Mouse (Mus musculus): ENCODE results near the gene Fam189a1. TPM values are rescaled to one million over a fixed set of nuclear protein-coding genes. Genes with fewer than 3 reads are reported as not detected.

The Fam189a1 gene
- polyA plus RNA-seq, 1 experiment = not detected

DNA sequence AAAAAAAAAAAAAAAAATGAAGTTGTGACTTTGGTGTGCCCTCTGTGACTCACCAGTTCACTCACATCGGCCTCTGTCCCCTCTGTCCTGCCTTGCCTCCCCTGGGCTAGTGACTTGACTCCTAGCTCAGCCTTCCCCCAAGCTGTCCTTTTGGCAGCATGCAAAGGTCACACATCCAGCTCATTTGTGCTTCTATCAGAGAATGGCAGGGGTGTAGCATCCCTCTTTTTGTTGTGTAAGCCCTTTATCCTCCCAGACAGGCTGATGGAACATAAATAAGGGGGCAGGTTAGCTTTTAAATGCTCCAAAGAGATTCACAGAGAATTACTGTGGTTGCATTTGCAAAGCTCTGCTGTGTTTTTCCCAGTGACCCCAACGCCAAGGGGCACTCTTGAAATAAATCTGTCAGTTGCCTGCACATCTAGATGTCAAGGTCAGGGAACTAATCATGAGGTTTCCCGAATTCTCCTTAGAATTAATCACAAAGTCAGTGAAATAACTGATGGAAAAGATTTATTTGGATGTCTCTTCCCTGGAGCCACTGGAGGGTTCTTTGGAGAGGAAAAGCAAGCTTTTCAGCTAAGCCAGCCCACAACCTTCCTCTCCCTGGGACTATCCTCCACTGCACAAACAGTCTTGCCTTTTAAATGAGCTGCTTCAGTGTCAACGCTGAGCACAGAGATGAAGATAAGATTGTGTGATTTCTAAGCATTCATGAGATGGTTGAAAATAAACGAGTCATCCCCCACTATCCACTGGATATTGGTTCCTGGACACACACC, 326.0 kb downstream of the Fam189a1 start:
- H3K4me3 ChIP-seq (ENCODE audit: insufficient read depth, low read length) = no peak overlapping the region
- TF ChIP-seq POLR2A (IDR thresholded peaks at IDR 0.05; ENCODE audit: borderline replicate concordance, low read depth, low read length) = no peak
- no peak for TF ChIP-seq CTCF (IDR thresholded peaks at IDR 0.05; ENCODE audit: low read depth, low read length)
- no peak overlapping the region for H3K27ac ChIP-seq (ENCODE audit: insufficient read depth, low read depth, low read length)
- H3K4me1 ChIP-seq (ENCODE audit: control insufficient read depth, insufficient read depth, low read length) = no peaks in the 10 kb centered on the region

DNA sequence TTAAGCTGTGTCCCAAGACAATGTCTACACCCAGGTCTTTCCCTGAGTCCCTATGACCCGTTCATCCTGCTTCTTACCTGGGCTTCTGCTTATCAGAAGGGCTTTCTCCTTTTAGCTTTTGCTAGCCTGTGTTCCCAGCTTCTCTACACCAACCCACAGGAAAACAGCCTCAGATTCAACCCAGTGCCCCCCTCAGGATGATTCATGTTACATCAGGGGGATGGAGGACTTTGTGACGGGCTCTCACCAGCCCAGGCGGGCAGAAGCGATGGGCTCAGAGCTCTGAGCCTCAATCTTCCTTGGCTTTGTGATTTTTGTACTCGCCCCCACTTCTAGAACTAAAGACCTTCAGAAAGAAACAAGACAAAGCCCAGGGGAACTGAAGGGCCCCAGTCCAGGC, 335.3 kb downstream of the Fam189a1 start:
- Histone ChIP-seq H3K4me3 (ENCODE audit: insufficient read depth, low read length) (no peak overlapping the region), H3K27ac (ENCODE audit: insufficient read depth, low read depth, low read length) (no peak overlapping the region), H3K4me1 (ENCODE audit: control insufficient read depth, insufficient read depth, low read length) (no peaks in the 10 kb centered on the region)
- TF ChIP-seq CTCF (IDR thresholded peaks at IDR 0.05; ENCODE audit: low read depth, low read length) (no peak), POLR2A (IDR thresholded peaks at IDR 0.05; ENCODE audit: borderline replicate concordance, low read depth, low read length) (no peak)

DNA sequence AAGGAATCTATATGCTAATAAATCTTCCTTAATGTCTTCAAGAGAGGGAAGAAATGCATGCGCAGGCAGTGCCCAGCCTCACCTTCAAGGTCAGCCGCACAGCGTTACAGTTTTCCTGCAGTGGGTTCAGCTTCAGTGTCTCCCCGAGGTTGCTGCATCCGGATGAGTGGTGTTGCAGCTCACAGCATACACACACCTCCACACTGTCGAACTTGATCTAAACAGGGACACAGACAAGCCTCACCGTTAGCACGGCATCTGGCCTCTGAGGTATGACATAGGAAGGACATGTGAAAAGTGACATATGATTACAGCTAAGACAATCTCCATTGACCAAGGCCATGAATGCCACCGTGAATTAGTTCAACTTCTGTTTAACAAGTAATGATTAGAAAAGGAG, 336.7 kb downstream of the Fam189a1 start:
- H3K4me3 ChIP-seq (ENCODE audit: insufficient read depth, low read length) = no peak overlapping the region
- TF ChIP-seq CTCF (IDR thresholded peaks at IDR 0.05; ENCODE audit: low read depth, low read length) (no peak), POLR2A (IDR thresholded peaks at IDR 0.05; ENCODE audit: borderline replicate concordance, low read depth, low read length) (no peak)

DNA sequence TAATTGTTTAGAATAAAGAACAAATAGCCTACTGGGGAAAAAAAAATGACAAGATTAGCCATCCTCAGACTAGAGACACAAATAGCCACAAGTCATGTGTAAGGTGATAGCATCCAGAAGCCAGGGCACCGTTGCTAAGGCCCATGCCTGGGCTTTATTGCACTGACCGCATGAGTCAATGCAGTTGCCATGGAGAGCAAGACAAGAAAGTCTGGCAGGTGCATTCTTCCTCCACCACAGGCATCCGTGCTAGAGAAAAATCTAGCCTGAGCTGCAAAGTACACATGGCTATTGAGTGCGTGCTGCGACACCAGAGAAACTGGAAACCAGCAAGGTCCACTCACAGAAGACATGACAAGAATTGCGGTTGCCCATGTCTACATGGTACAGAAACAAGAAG, 347.5 kb downstream of the Fam189a1 start:
- Histone ChIP-seq H3K4me1 (ENCODE audit: control insufficient read depth, insufficient read depth, low read length) (no peaks in the 10 kb centered on the region), H3K4me3 (ENCODE audit: insufficient read depth, low read length) (no peak overlapping the region), H3K27ac (ENCODE audit: insufficient read depth, low read depth, low read length) (no peak overlapping the region)
- TF ChIP-seq POLR2A (IDR thresholded peaks at IDR 0.05; ENCODE audit: borderline replicate concordance, low read depth, low read length) (no peak), CTCF (IDR thresholded peaks at IDR 0.05; ENCODE audit: low read depth, low read length) (no peak)

More for the DNA sequence above, 336.7 kb downstream of the Fam189a1 start:
- Histone ChIP-seq H3K27ac (ENCODE audit: insufficient read depth, low read depth, low read length) (no peak overlapping the region), H3K4me1 (ENCODE audit: control insufficient read depth, insufficient read depth, low read length) (no peaks in the 10 kb centered on the region)

DNA sequence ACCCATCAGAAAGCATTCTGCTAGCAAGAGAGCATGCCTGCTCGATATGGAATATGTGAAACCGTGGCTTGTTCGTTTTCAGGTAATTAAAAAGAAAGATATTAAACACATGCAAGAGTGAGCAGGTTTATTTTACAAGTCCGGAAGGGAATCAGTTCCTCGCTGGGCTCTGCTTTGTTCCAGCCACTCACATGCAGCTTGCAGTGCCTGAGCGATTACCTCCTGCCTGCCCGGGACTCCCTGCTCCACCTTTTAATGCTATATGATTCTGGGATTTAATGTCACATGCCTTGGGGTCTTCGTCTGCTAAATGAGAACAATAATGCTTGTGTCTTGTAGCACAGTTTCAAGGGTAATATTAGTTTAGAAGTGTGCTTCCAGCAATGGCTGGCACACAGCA, 351.3 kb downstream of the Fam189a1 start:
- no peaks in the 10 kb centered on the region for H3K4me1 ChIP-seq (ENCODE audit: control insufficient read depth, insufficient read depth, low read length)
- TF ChIP-seq POLR2A (IDR thresholded peaks at IDR 0.05; ENCODE audit: borderline replicate concordance, low read depth, low read length) (no peak), CTCF (IDR thresholded peaks at IDR 0.05; ENCODE audit: low read depth, low read length) (no peak)
- no peak overlapping the region for H3K27ac ChIP-seq (ENCODE audit: insufficient read depth, low read depth, low read length)
- H3K4me3 ChIP-seq (ENCODE audit: insufficient read depth, low read length) = no peak overlapping the region

DNA sequence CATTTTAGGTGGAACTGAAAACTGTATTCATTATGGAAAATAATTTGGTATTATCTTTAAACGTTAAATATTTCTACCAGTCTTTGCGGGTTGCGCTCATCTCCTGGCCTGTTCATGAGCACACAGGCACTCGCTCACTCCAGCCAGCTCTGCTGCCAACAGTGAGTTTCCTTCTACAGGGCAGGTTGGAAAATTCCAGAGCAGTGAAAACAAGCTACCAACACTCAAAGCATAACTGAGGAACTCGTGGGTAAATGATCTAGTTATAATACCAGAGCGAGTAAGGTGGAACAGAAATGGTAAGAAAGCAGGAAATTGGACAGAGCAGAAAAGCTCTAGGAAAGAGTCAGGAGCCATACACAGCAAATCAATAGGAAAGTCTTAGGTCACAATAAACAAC, 360.8 kb downstream of the Fam189a1 start:
- TF ChIP-seq CTCF (IDR thresholded peaks at IDR 0.05; ENCODE audit: low read depth, low read length) (no peak), POLR2A (IDR thresholded peaks at IDR 0.05; ENCODE audit: borderline replicate concordance, low read depth, low read length) (no peak)
- no peaks in the 10 kb centered on the region for H3K4me1 ChIP-seq (ENCODE audit: control insufficient read depth, insufficient read depth, low read length)

DNA sequence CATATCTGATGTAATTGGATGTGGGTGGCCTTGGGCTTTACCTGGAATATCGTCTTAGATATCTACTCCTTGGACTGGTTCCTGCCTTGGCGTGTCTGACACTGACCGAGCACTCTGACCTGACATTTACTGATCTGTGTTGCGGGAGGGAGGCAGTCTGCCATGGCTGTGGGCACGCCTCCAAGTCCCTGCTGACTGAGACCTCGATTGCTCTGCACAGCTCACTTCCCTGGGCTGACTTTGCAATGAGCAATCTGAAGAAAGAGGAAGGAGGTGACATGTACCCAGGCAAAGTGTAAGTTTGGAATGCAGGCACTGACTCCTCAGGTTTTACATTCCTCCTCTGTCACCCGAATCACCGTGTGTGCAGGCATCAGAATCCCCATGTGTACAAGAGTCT, 364.3 kb downstream of the Fam189a1 start:
- TF ChIP-seq CTCF (IDR thresholded peaks at IDR 0.05; ENCODE audit: low read depth, low read length) (no peak), POLR2A (IDR thresholded peaks at IDR 0.05; ENCODE audit: borderline replicate concordance, low read depth, low read length) (no peak)

More for the DNA sequence above, 360.8 kb downstream of the Fam189a1 start:
- no peak overlapping the region for H3K4me3 ChIP-seq (ENCODE audit: insufficient read depth, low read length)
- no peak overlapping the region for H3K27ac ChIP-seq (ENCODE audit: insufficient read depth, low read depth, low read length)

DNA sequence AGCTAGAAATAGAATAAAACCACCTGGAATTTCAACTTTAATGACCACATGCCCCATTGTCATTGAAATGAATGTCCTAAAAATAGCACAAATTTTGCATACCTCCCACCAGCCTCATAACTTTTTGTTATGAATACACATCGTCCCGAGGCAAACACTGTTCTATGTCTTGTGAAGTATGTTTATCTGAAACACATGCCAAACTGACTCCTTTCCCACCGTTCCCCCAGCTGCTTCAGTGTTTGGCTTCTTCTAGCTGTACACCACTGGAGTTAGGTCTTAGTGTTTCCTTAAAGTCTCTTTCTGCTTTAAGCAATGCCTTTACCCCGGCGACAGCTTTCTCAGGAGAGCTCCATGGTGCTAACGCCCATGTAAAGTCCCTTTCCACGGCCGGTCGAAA, 365.2 kb downstream of the Fam189a1 start:
- TF ChIP-seq POLR2A (IDR thresholded peaks at IDR 0.05; ENCODE audit: borderline replicate concordance, low read depth, low read length) = no peak
- TF ChIP-seq CTCF (IDR thresholded peaks at IDR 0.05; ENCODE audit: low read depth, low read length) = no peak
- Histone ChIP-seq H3K4me1 (ENCODE audit: control insufficient read depth, insufficient read depth, low read length) (no peaks in the 10 kb centered on the region), H3K4me3 (ENCODE audit: insufficient read depth, low read length) (no peak overlapping the region), H3K27ac (ENCODE audit: insufficient read depth, low read depth, low read length) (no peak overlapping the region)

More for the DNA sequence above, 364.3 kb downstream of the Fam189a1 start:
- no peak overlapping the region for H3K27ac ChIP-seq (ENCODE audit: insufficient read depth, low read depth, low read length)
- H3K4me3 ChIP-seq (ENCODE audit: insufficient read depth, low read length) = no peak overlapping the region
- no peaks in the 10 kb centered on the region for H3K4me1 ChIP-seq (ENCODE audit: control insufficient read depth, insufficient read depth, low read length)

DNA sequence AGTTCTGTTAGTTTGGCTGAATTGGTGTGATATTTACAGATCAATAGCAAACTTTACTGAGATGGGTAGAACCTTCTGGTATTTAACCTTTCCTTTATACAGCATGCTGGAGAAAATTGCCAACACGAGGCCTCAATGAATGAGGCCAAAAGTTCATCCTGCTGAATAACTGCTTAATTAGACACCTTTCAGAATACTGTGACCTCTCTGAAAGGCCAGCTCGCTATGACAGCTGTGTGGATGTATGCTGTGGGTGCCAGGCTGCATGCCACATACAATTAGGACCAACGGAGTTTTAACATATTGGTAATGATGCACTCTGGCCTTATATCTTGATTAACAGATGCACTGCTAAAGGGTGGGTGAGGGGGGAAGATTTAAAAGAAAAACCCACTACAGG, 371.3 kb downstream of the Fam189a1 start:
- no peak overlapping the region for H3K27ac ChIP-seq (ENCODE audit: insufficient read depth, low read depth, low read length)
- no peak overlapping the region for H3K4me3 ChIP-seq (ENCODE audit: insufficient read depth, low read length)
- TF ChIP-seq POLR2A (IDR thresholded peaks at IDR 0.05; ENCODE audit: borderline replicate concordance, low read depth, low read length) (no peak), CTCF (IDR thresholded peaks at IDR 0.05; ENCODE audit: low read depth, low read length) (no peak)
- H3K4me1 ChIP-seq (ENCODE audit: control insufficient read depth, insufficient read depth, low read length) = no peaks in the 10 kb centered on the region

DNA sequence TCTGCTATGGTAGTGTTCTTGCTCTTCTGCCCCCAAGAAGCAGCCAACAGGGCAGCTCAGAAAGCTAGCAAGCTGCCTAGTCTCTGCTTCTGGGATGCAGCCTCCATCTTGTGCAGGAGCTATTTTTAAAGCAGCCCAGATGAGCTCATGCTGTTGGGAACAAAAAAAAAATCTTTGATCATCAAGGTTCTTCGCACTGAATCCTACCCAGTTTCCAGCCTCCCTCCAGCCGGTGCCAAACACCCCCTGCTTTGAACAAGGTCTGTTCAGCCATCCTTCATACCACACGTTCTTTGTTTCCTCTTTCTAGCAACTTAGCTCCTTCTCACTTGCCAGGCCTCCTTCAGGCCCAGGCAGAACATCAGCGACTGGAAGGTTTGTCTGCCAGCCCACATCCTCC, 376.9 kb downstream of the Fam189a1 start:
- no peak for TF ChIP-seq CTCF (IDR thresholded peaks at IDR 0.05; ENCODE audit: low read depth, low read length)
- TF ChIP-seq POLR2A (IDR thresholded peaks at IDR 0.05; ENCODE audit: borderline replicate concordance, low read depth, low read length) = no peak
- Histone ChIP-seq H3K4me1 (ENCODE audit: control insufficient read depth, insufficient read depth, low read length) (no peaks in the 10 kb centered on the region), H3K4me3 (ENCODE audit: insufficient read depth, low read length) (no peak overlapping the region), H3K27ac (ENCODE audit: insufficient read depth, low read depth, low read length) (no peak overlapping the region)

Data from bone marrow macrophage, adult 2 months (primary cell).